Mouse (Mus musculus) olfactory bulb, adult 2 months (tissue): ENCODE data around the gene Nrtn.

Source experiments
- CTCF ChIP-seq: fragments of 200-500 bp; IDR thresholded peaks from 2 replicates; pipeline ENCODE4 v1.5.1; 2012; ENCODE audit warnings: low read depth, mild to moderate bottlenecking, low read length, moderate library complexity; ENCODE audit not compliant: insufficient read depth
- POLR2A ChIP-seq: fragments of 200-500 bp; IDR thresholded peaks from 2 replicates; pipeline ENCODE4 v1.6.1; 2012; ENCODE audit warnings: mild to moderate bottlenecking, low read depth, low read length, moderate library complexity; ENCODE audit not compliant: insufficient read depth

- no peak for TF ChIP-seq CTCF
- TF ChIP-seq POLR2A = no peak
Measured at GRCm38 (mm10) chr17:56729656-56730055, 27.7 kb downstream of the Nrtn start.
